Mouse (Mus musculus) G1E (cell line): ENCODE data around the gene Ptprb.

Experiments
- CTCF ChIP-seq: IDR thresholded peaks from 2 replicates; pipeline ENCODE4 v1.5.1; 2012; ENCODE audit warnings: low read depth, low read length, inconsistent platforms, mixed read lengths
- GATA1 ChIP-seq: IDR thresholded peaks from 2 replicates; pipeline ENCODE4 v1.6.1; 2012; ENCODE audit warnings: borderline replicate concordance, low read length, inconsistent platforms, mixed read lengths
- POLR2AphosphoS5 ChIP-seq: IDR thresholded peaks from 2 replicates; pipeline ENCODE4 v1.6.1; 2012; ENCODE audit warnings: low read depth, low read length, inconsistent platforms; ENCODE audit not compliant: insufficient replicate concordance
- TAL1 ChIP-seq: conservative IDR thresholded peaks from 2 replicates; pipeline ENCODE4 v1.6.1; 2012; ENCODE audit warnings: low read depth, low read length, inconsistent platforms, mixed read lengths

DNA sequence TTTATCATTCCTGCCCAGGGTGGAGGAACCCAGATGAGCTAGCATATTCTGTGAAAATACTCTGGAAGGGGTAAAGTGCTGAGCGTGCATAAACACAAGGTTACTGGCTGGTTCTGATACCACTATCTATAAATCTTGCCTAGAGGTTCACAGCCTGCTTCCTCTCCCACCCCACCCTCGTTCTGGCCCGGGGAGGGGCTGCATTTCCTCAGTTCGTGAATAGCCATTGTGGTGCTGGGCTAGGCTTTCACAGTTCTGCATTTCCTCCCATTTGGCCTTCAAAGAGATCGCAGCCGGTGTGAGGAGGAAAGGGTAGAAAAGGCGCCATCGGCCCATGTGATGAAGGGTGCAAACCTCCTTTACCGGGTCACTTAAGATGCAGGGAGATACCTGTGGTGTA lies 12.8 kb downstream of the Ptprb start:
- TF ChIP-seq GATA1 (no peak), CTCF (no peak), POLR2AphosphoS5 (no peak), TAL1 (no peak)
